Mouse (Mus musculus) cerebellum, postnatal 14 days (tissue): Measurements from ENCODE around the gene Nkx1-1.

Source experiments
- DNase-seq, 2 experiments: peaks; one replicate each; pipeline ENCODE4 v3.0.0; 2021; ENCODE audit warnings: mixed read lengths in 2 of 2

Gene Nkx1-1

GRCm38 (mm10) chr5:33400819-33401218 is 33.0 kb downstream of the Nkx1-1 start:
- DNase-seq = no peak

- DNase-seq = no peak
These were observed 36.9 kb downstream of the Nkx1-1 start for GRCm38 (mm10) chr5:33396828-33397227.

- DNase-seq = no peak
These were observed 38.1 kb downstream of the Nkx1-1 start for GRCm38 (mm10) chr5:33395693-33396092.

GRCm38 (mm10) chr5:33393803-33394202 is 40.0 kb downstream of the Nkx1-1 start:
- DNase-seq = peak; percentile 87 to 88

- DNase-seq = peak; percentile 38
These were observed 46.2 kb downstream of the Nkx1-1 start for GRCm38 (mm10) chr5:33387550-33387949.
